Mouse (Mus musculus): ENCODE measurements at regions not wholly inside any gene's neighbourhood (a gene's known extent, or its start where the extent isn't known, plus 50 kb on each side); places are given as distances from the start of the nearest gene placed in this dataset.

- Histone ChIP-seq H3K4me2 (no peak overlapping the region), H3K9ac (no peak overlapping the region), H3K9me3 (ENCODE audit: low read depth, low read length) (no peaks in the 10 kb centered on the region), H3K4me3 (ENCODE audit: low read depth, low read length) (no peak overlapping the region), H3K27ac (ENCODE audit: low read depth) (no peak overlapping the region), H3K4me1 (ENCODE audit: insufficient read depth) (no peaks in the 10 kb centered on the region), H3K27me3 (ENCODE audit: insufficient read depth, low read length) (no peaks in the 10 kb centered on the region), H3K36me3 (ENCODE audit: insufficient read depth) (no peaks in the 10 kb centered on the region)
- ATAC-seq (ENCODE audit: insufficient read depth): no peak
- no peak for TF ChIP-seq CTCF (IDR thresholded peaks at IDR 0.05; ENCODE audit: low read depth)
- WGBS: 76% methylated on average over 2 of the region's 2 CpGs
- no peak for DNase-seq
Measured at GRCm38 (mm10) chr1:27478991-27479390, 791.7 kb upstream of the 4931408C20Rik start.

DNA sequence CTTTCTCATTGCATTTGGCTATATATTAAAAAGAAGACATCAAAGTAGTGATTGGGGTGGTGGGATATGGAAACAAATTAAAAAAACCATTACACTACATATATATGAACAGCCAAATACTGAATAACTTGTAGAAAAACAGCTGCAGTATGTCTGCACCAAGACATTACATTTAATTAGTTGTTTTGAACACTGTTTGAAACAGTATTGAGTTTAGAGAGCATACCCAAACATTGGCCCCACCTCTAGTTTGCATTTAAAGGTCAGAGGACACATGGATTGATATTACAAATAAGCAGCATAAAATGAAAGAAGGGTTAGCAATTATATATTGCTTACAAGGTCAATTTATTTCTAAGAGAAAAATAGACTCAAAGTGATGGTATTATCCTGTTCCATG lies 758.8 kb upstream of the 4931408C20Rik start:
- Histone ChIP-seq H3K4me2 (no peak overlapping the region), H3K27ac (ENCODE audit: low read depth) (no peak overlapping the region), H3K27me3 (ENCODE audit: insufficient read depth, low read length) (no peaks in the 10 kb centered on the region), H3K4me3 (ENCODE audit: low read depth, low read length) (no peak overlapping the region), H3K9ac (no peak overlapping the region), H3K9me3 (ENCODE audit: low read depth, low read length) (no peaks in the 10 kb centered on the region), H3K4me1 (ENCODE audit: insufficient read depth) (no peaks in the 10 kb centered on the region), H3K36me3 (ENCODE audit: insufficient read depth) (no peaks in the 10 kb centered on the region)
- DNase-seq: peak; percentile 70
- ATAC-seq (ENCODE audit: insufficient read depth): peak; percentile 83; the same call in 1 of the 2 replicates
- TF ChIP-seq CTCF (IDR thresholded peaks at IDR 0.05; ENCODE audit: low read depth): no peak
